Mouse (Mus musculus) naive thymus-derived CD4-positive, alpha-beta T cell, adult 2 months (primary cell): ENCODE results near the gene Tcn2.

Experiments
- DNase-seq: peaks from one replicate; pipeline ENCODE4 v3.0.0-alpha.2; 2011; ENCODE audit warnings: low read depth

The Tcn2 gene

DNA sequence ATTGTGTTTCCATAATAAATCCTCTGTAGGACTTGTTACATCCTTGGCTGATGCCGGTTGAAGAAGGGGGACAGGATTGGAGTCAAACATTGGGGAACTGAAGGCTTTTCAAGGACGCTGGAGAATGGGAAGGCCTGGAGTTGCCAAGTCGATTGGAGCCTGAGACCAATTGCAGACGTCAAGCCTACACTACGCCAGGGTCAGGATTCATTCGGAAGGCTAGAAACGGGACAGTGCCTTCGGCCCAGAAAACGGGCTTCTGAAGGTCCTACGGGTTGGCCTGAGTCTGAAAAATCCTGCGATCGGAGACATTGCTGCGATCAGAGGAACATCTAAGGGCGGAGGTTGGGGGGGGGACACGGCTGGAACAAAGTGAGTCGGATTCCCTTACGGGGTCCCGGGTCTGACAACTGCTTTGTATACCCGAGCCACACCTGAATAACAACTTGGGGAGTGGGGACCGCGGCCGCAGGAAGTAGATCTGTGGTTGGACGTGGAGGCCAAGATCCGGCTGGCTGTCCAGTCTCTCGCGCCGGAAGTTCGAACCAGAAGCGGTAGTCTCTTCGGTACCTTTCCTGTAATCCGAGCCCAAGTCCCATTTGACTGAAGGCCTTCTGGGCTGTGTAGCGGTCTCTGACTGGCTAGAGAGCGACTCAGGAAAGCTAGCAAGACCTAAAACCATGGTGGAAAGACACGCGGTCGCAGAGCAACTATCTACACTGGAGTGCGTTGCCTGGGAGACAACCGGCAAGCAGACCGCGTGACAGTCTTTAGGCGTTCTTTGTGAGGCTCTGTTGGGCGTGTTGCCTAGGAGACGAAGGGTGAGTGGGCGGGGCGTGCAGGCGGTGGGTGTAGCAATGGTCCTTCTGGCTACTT is 37.3 kb downstream of the Tcn2 start, which contains the start of the genes 4921536K21Rik and Dusp18:
TSS of gene 4921536K21Rik (minus strand) at position 693 of the 876 bp plus-strand sequence.
TSS of gene Dusp18 (plus strand) at position 835 of the 876 bp plus-strand sequence.
- DNase-seq = peak; percentile 92

DNA sequence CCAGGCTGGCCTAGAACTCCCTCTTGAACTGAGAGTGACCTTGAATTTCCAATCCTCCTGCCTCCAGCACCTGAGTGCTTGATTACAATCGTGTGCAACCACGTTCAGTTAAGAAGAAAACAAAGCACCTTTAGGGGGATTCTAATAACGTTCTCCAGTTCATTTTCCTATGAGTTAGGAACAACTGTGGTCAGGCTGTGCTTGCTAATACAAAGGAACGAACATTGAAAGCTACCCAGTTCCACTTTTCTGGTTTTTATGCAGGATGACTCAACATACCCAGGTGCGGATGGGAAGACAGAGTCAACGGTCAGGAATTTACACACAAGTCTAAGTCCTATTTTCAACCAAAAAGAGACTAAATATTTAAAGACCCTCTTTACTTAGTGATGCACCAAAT is 38.0 kb downstream of the Tcn2 start:
- no peak for DNase-seq

- DNase-seq = no peak
Observed at GRCm38 (mm10) chr11:3887331-3887730, 44.6 kb downstream of the Tcn2 start.

- no peak for DNase-seq
Observed at GRCm38 (mm10) chr11:3883711-3884110, 48.2 kb downstream of the Tcn2 start.

GRCm38 (mm10) chr11:3879836-3880235 is 52.1 kb downstream of the Tcn2 start:
- DNase-seq = peak; percentile 81

DNA sequence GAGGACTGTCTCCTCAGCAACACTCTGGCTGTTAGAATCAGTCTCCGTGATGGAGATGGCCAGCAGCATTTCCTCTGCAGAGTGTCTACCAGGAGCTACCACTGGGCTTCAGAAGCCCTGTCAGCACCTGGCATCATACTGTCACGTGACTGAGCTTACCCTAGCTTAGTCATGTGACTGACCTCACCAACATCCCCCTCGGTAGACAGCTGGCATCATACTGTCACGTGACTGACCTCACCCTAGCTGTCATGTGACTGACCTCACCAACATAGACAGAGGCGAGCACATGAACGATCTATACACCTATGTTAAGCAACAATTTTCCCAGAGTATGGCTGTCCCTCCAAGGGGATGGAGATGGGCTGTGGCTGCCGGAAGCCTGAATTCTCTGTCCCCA is 53.3 kb downstream of the Tcn2 start:
- DNase-seq = no peak

GRCm38 (mm10) chr11:3876419-3876818 is 55.5 kb downstream of the Tcn2 start:
- DNase-seq = no peak
